Mouse (Mus musculus) embryonic fibroblast, embryonic 13.5 days (primary cell): ENCODE measurements around the gene Col6a6.

Experiments used
- CTCF ChIP-seq: IDR thresholded peaks from 2 replicates; pipeline ENCODE4 v1.5.1; 2011; ENCODE audit warnings: mild to moderate bottlenecking, control low read depth, low read length, moderate library complexity, borderline replicate concordance; ENCODE audit not compliant: insufficient read depth
- POLR2A ChIP-seq: IDR thresholded peaks from 2 replicates; pipeline ENCODE4 v1.6.1; 2011; ENCODE audit warnings: low read depth, mild to moderate bottlenecking, control low read depth, low read length, moderate library complexity

DNA sequence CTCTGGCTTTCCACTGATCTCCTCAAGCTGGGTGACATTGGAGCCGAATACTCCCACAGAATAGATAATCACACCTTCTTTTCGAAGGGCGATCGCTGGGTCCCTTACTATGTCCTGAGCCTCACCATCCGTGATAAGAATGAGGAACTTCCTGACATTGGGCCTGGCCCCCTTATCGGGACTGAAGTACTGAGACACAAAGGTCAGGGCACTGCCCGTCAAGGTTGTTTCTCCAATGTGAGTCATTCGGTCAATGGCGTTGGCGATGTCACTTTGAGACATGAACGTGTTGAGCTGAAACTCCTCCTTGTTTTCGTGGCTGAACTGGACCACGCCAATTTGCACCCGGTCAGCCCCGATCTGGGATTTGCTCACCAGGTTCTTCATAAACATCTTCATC, 47.3 kb downstream of the Col6a6 start:
- TF ChIP-seq CTCF (no peak), POLR2A (no peak)
